Mouse (Mus musculus): ENCODE results near the gene 2310061I04Rik. TPM values are rescaled to one million over a fixed set of nuclear protein-coding genes. Genes with fewer than 3 reads are reported as not detected.

The 2310061I04Rik gene
- polyA plus RNA-seq, 1 experiment from 2014 or later, result 23.2 TPM

DNA sequence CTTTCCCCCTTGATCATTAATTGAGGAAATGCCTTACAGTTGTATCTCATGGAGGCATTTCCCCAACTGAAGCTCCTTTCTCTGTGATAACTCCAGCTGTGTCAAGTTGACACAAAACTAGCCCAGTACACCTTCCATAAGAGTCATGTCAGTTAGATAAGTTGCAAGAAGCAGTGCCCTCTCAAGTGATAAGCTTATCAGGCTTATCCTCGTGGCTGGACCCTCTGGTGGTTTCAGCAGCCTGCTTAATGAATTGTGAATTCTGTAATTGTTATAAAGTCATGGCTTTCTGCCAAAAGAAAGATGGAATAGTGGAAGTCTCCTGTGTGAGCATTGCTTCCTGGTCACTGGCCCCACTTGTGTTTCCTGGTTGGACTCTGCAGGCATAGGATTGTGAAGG lies 30.2 kb upstream of the 2310061I04Rik start:
- 89% methylated on average over 1 of the region's 1 CpGs for WGBS
- H3K4me1 ChIP-seq (ENCODE audit: control insufficient read depth, insufficient read depth, low read length), result no peaks in the 10 kb centered on the region
- H3K27me3 ChIP-seq (ENCODE audit: control insufficient read depth, insufficient read depth, low read length), result no peaks in the 10 kb centered on the region
- peaks cover 39% of the 10 kb centered on the region for H3K36me3 ChIP-seq (ENCODE audit: control insufficient read depth, insufficient read depth, low read length)
- H3K9me3 ChIP-seq (ENCODE audit: control insufficient read depth, low read length), result no peaks in the 10 kb centered on the region
- DNase-seq (ENCODE audit: low spot score), result no peak
- H3K4me3 ChIP-seq (ENCODE audit: low read depth, low read length), result no peak overlapping the region
- H3K4me2 ChIP-seq (ENCODE audit: low read depth, severe bottlenecking), result no peak overlapping the region
- H3K9ac ChIP-seq (ENCODE audit: low read length), result no peak overlapping the region
- no peak overlapping the region for H3K27ac ChIP-seq (replicated peaks; ENCODE audit: low read depth, low read length)
- ATAC-seq (ENCODE audit: insufficient number of reproducible peaks, low FRiP score, low TSS enrichment, low read depth), result no peak

DNA sequence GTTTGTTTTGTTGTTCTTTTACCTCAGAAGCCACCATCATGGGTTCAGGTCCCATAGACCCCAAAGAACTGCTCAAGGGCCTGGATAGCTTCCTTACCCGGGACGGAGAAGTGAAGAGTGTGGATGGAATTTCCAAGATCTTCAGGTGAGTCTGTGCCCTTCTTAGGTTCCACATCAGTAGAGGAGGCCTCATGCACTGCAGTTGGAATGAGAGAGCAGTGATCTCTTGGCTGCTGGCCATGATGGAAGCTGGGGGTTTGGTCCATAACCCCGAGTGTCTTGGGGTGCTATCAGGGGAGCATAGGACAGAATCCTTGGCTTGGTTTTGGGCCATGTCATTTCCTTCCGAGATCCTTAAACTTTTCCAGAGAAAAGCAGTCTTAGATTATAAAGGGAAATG lies 26.1 kb upstream of the 2310061I04Rik start:
- H3K4me3 ChIP-seq (ENCODE audit: low read depth, low read length), result no peak overlapping the region
- no peak overlapping the region for H3K9ac ChIP-seq (ENCODE audit: low read length)
- no peak overlapping the region for H3K4me2 ChIP-seq (ENCODE audit: low read depth, severe bottlenecking)
- 0 out of 2 replicates have a peak, but pooled peaks cover 4% of the 10 kb centered on the region for H3K4me1 ChIP-seq (ENCODE audit: control insufficient read depth, insufficient read depth, low read length)
- ATAC-seq (ENCODE audit: insufficient number of reproducible peaks, low FRiP score, low TSS enrichment, low read depth), result no peak
- whole genome bisulfite sequencing, result 93% methylated on average over 4 of the region's 4 CpGs
- no peak overlapping the region for H3K27ac ChIP-seq (replicated peaks; ENCODE audit: low read depth, low read length)
- peaks cover 23% of the 10 kb centered on the region for H3K36me3 ChIP-seq (ENCODE audit: control insufficient read depth, insufficient read depth, low read length)
- H3K27me3 ChIP-seq (ENCODE audit: control insufficient read depth, insufficient read depth, low read length), result no peaks in the 10 kb centered on the region
- H3K9me3 ChIP-seq (ENCODE audit: control insufficient read depth, low read length), result no peaks in the 10 kb centered on the region
- no peak for DNase-seq (ENCODE audit: low spot score)

DNA sequence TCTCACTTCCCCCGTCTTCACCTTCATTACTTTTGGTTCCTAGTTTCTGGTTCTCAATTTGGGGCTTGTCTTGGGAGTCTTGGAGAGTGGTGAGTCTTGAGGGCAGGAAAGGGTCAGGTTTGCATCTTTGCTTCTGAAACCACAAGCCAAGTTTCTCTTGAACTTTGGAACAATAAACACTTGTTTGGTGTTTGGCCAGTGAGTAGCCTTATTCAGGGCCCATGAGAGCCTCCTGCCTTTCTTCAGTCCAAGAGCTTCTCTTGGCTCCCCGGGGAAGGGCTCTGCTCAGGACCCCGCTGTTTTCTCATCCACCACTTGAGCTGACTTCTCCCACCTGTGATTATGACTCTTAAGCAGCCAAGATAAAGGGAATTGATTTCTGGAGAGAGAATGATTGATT lies 25.3 kb upstream of the 2310061I04Rik start:
- no peak overlapping the region for H3K9ac ChIP-seq (ENCODE audit: low read length)
- WGBS, result 93% methylated on average over 3 of the region's 3 CpGs
- H3K4me1 ChIP-seq (ENCODE audit: control insufficient read depth, insufficient read depth, low read length), result 0 out of 2 replicates have a peak, but pooled peaks cover 4% of the 10 kb centered on the region
- no peak for DNase-seq (ENCODE audit: low spot score)
- H3K4me2 ChIP-seq (ENCODE audit: low read depth, severe bottlenecking), result no peak overlapping the region
- no peak for ATAC-seq (ENCODE audit: insufficient number of reproducible peaks, low FRiP score, low TSS enrichment, low read depth)
- no peaks in the 10 kb centered on the region for H3K9me3 ChIP-seq (ENCODE audit: control insufficient read depth, low read length)
- H3K27ac ChIP-seq (replicated peaks; ENCODE audit: low read depth, low read length), result no peak overlapping the region
- peaks cover 15% of the 10 kb centered on the region for H3K36me3 ChIP-seq (ENCODE audit: control insufficient read depth, insufficient read depth, low read length)
- no peak overlapping the region for H3K4me3 ChIP-seq (ENCODE audit: low read depth, low read length)
- no peaks in the 10 kb centered on the region for H3K27me3 ChIP-seq (ENCODE audit: control insufficient read depth, insufficient read depth, low read length)

- Histone ChIP-seq H3K9me3 (ENCODE audit: control insufficient read depth, low read length) (no peaks in the 10 kb centered on the region), H3K4me1 (ENCODE audit: control insufficient read depth, insufficient read depth, low read length) (0 out of 2 replicates have a peak, but pooled peaks cover 4% of the 10 kb centered on the region), H3K4me2 (ENCODE audit: low read depth, severe bottlenecking) (no peak overlapping the region), H3K36me3 (ENCODE audit: control insufficient read depth, insufficient read depth, low read length) (peaks cover 15% of the 10 kb centered on the region), H3K27ac (replicated peaks; ENCODE audit: low read depth, low read length) (no peak overlapping the region), H3K4me3 (ENCODE audit: low read depth, low read length) (no peak overlapping the region), H3K27me3 (ENCODE audit: control insufficient read depth, insufficient read depth, low read length) (no peaks in the 10 kb centered on the region), H3K9ac (ENCODE audit: low read length) (no peak overlapping the region)
- WGBS, result 94% methylated on average over 4 of the region's 4 CpGs
- DNase-seq (ENCODE audit: low spot score), result no peak
- no peak for ATAC-seq (ENCODE audit: insufficient number of reproducible peaks, low FRiP score, low TSS enrichment, low read depth)
These were observed 24.5 kb upstream of the 2310061I04Rik start for GRCm38 (mm10) chr17:35921710-35922109.

DNA sequence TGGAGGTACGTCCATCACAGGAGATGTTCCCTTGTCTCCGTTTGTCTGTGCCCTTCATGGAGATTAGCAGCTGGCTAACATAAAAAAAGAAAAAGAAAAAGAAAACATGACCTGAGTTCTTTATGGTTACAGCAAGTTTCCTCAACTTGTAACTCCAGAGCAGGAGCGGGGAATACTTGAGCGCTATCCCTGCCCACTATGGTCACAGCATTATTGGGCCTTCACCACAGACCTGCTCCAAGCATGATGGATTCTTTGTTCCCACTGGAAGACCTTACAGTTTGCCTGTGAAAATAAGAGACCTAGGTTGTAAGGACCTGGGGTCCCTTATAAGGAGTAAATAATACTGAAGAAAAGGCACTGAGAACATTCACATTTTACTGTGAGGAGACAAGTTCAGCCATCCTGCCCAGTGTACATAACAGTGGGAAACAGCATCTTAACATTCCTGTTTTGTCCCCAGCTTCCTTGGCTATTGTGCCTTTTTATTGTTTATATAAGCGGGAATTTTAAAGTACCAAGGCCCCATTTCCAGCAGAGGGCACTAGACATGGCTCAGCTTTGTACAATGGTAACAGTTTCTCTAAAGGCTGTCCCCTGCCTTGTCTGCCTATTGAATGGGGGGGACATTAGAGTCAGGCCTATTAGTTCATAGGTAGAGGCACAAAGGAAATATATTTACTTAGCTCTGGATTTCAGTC lies 23.8 kb upstream of the 2310061I04Rik start:
- DNase-seq (ENCODE audit: low spot score), result peak; percentile 58

DNA sequence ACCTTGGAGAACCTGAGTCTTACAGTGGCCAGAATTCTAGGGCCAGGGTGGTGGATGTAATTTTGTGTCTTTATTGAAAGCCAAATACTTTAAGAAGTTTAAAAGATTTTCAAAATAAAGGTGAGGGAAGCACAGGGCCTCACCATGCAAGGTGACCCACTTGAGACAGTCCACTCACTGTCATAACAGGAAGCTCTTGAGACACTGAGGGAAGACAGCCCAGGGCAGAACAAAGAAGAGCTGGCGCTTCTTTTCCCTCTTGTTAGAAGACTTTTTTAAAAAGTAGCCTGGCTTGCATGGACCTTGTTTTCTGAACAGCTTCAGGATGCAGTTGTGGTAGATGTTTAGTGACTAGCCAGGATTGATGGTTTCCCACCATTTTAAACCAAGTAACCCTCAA lies 23.2 kb upstream of the 2310061I04Rik start:
- 83% methylated on average over 1 of the region's 1 CpGs for WGBS
- H3K9me3 ChIP-seq (ENCODE audit: control insufficient read depth, low read length), result no peaks in the 10 kb centered on the region
- no peak overlapping the region for H3K9ac ChIP-seq (ENCODE audit: low read length)
- H3K4me1 ChIP-seq (ENCODE audit: control insufficient read depth, insufficient read depth, low read length), result peaks cover 6% of the 10 kb centered on the region; the same call in 1 of the 2 replicates
- H3K27me3 ChIP-seq (ENCODE audit: control insufficient read depth, insufficient read depth, low read length), result no peaks in the 10 kb centered on the region
- no peak overlapping the region for H3K4me2 ChIP-seq (ENCODE audit: low read depth, severe bottlenecking)
- no peak for DNase-seq (ENCODE audit: low spot score)
- no peak overlapping the region for H3K4me3 ChIP-seq (ENCODE audit: low read depth, low read length)
- peaks cover 9% of the 10 kb centered on the region for H3K36me3 ChIP-seq (ENCODE audit: control insufficient read depth, insufficient read depth, low read length)
- ATAC-seq (ENCODE audit: insufficient number of reproducible peaks, low FRiP score, low TSS enrichment, low read depth), result no peak
- H3K27ac ChIP-seq (replicated peaks; ENCODE audit: low read depth, low read length), result no peak overlapping the region

More for the DNA sequence above, 23.8 kb upstream of the 2310061I04Rik start:
- Histone ChIP-seq H3K36me3 (ENCODE audit: control insufficient read depth, insufficient read depth, low read length) (peaks cover 9% of the 10 kb centered on the region), H3K27me3 (ENCODE audit: control insufficient read depth, insufficient read depth, low read length) (no peaks in the 10 kb centered on the region), H3K4me2 (ENCODE audit: low read depth, severe bottlenecking) (no peak overlapping the region), H3K4me3 (ENCODE audit: low read depth, low read length) (no peak overlapping the region), H3K4me1 (ENCODE audit: control insufficient read depth, insufficient read depth, low read length) (0 out of 2 replicates have a peak, but pooled peaks cover 4% of the 10 kb centered on the region), H3K27ac (replicated peaks; ENCODE audit: low read depth, low read length) (no peak overlapping the region), H3K9ac (ENCODE audit: low read length) (no peak overlapping the region), H3K9me3 (ENCODE audit: control insufficient read depth, low read length) (no peaks in the 10 kb centered on the region)
- ATAC-seq (ENCODE audit: insufficient number of reproducible peaks, low FRiP score, low TSS enrichment, low read depth), result no peak
- 82% methylated on average over 5 of the region's 5 CpGs for WGBS

- Histone ChIP-seq H3K4me1 (ENCODE audit: control insufficient read depth, insufficient read depth, low read length) (peaks cover 8% of the 10 kb centered on the region; the same call in 1 of the 2 replicates), H3K27ac (replicated peaks; ENCODE audit: low read depth, low read length) (no peak overlapping the region), H3K4me2 (ENCODE audit: low read depth, severe bottlenecking) (peak overlapping the region; percentile 69; the same call in 1 of the 2 replicates), H3K4me3 (ENCODE audit: low read depth, low read length) (0 out of 2 replicates have a peak overlapping the region, but pooled peaks have one; percentile 78), H3K36me3 (ENCODE audit: control insufficient read depth, insufficient read depth, low read length) (peaks cover 7% of the 10 kb centered on the region), H3K27me3 (ENCODE audit: control insufficient read depth, insufficient read depth, low read length) (no peaks in the 10 kb centered on the region), H3K9me3 (ENCODE audit: control insufficient read depth, low read length) (no peaks in the 10 kb centered on the region), H3K9ac (ENCODE audit: low read length) (no peak overlapping the region)
- ATAC-seq (ENCODE audit: insufficient number of reproducible peaks, low FRiP score, low TSS enrichment, low read depth) (no peak), DNase-seq (ENCODE audit: low spot score) (no peak)
- 66% methylated on average over 6 of the region's 6 CpGs for WGBS
These were observed 22.7 kb upstream of the 2310061I04Rik start for GRCm38 (mm10) chr17:35919864-35920301.

DNA sequence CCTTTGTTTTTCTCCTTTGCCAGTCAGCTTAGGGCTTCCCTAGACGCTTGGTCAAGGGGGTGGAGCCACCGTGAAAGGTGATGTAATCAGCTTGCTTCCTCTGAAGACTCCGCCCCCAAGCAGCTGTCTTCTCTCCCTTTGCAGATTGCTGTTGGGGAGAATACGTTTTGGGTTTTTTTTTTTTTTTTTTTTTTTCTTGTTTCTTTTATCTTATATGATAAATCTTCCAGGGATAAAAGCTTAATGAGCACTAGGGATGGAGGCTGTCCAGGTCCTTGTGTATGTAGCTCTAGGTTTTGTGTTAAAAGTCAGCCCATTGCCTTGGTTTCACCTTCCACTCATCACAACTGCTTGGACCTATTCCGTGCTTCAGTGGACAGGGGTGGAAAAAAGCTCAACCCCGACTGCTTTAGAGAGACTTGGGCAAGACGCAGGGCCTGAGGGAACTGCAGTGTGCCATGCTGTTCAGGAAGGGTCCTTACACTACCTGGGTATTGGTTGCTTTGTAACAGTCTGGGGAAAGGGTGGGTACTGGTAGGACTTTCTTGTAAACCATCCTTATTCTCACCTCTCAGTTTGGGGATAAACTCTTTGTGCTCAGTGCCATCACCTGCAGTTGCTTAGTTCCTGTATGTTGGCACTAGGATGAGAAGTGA lies 22.0 kb upstream of the 2310061I04Rik start:
- peak; percentile 37; the same call in 1 of the 2 replicates for ATAC-seq (ENCODE audit: insufficient number of reproducible peaks, low FRiP score, low TSS enrichment, low read depth)
- Histone ChIP-seq H3K4me3 (ENCODE audit: low read depth, low read length) (peak overlapping the region; percentile 78), H3K27me3 (ENCODE audit: control insufficient read depth, insufficient read depth, low read length) (no peaks in the 10 kb centered on the region)

More for the DNA sequence above, 22.0 kb upstream of the 2310061I04Rik start:
- peak; percentile 91 for DNase-seq (ENCODE audit: low spot score)
- Histone ChIP-seq H3K9ac (ENCODE audit: low read length) (peak overlapping the region; percentile 98), H3K36me3 (ENCODE audit: control insufficient read depth, insufficient read depth, low read length) (peaks cover 3% of the 10 kb centered on the region; the same call in 1 of the 2 replicates), H3K4me2 (ENCODE audit: low read depth, severe bottlenecking) (peak overlapping the region; percentile 69), H3K9me3 (ENCODE audit: control insufficient read depth, low read length) (no peaks in the 10 kb centered on the region), H3K27ac (replicated peaks; ENCODE audit: low read depth, low read length) (peak overlapping the region; percentile 80), H3K4me1 (ENCODE audit: control insufficient read depth, insufficient read depth, low read length) (peaks cover 8% of the 10 kb centered on the region; the same call in 1 of the 2 replicates)
- WGBS, result 18% methylated on average over 7 of the region's 7 CpGs
